Mouse (Mus musculus) common myeloid progenitor, adult 5-6 weeks (primary cell): ENCODE measurements around the gene Hlx. TPM values are rescaled to one million over a fixed set of nuclear protein-coding genes. Genes with fewer than 3 reads are reported as not detected.

Experiments used
- ATAC-seq: replicated peaks from 2 replicates; pipeline ENCODE4 v1.8.0; 2016; ENCODE audit warnings: low read depth, mild to moderate bottlenecking, moderate TSS enrichment, inconsistent platforms; ENCODE audit not compliant: poor library complexity, severe bottlenecking
- total RNA-seq: library from RNA; stranded (forward); fragments of 200-1000, 187-1606 nt; gene quantifications from 2 replicates; pipeline ENCODE4 v1.2.3, GENCODE M21; 2017

Hlx gene
- total RNA-seq = 4.6 and 10.8 TPM in 2 replicates

DNA sequence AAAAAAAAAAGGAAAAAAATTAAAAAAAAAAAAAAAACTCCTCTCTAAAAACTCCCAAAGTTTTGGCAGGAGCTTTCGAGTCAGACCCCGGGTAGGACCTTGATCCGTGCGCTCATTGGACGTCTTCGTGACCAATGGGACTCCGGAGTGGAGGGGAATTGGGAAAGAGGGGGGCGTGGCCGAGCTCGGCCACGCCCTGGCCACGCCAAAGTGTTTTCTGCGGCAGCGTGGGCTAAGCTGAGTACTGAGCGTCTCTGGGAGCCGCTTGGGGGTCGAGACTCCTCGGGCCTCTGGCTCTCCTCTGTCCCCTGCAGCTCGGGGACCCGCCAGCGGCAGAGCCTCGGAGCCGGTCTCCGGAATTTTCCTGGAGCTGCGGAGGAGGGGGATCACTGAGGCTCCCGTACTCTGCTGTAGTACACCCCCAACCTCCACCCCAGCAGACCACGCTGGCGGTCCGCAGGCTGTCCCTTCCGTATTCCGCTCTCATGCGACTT is at the start of gene Hlx:
Gene Hlx (minus strand): TSS at position 64 of the 494 bp plus-strand sequence.
- ATAC-seq = peak; percentile 64

DNA sequence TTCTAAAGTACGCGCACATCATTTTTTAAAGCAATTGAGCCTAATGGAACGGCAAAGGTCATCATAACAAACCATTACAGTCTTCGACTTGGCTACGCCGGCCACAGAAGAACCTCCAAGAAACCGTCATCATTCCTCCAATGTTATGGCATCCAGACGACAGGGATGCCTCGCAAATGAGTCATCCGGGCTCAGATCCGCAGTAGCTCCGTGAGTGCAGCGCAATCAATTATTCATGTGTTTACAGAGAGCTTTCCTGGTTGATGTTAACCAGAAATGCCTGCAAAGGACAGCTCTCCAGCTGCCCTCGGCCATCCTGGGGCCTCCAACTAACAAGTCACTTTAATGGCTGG is 49.7 kb upstream of the Hlx start:
- ATAC-seq = no peak

DNA sequence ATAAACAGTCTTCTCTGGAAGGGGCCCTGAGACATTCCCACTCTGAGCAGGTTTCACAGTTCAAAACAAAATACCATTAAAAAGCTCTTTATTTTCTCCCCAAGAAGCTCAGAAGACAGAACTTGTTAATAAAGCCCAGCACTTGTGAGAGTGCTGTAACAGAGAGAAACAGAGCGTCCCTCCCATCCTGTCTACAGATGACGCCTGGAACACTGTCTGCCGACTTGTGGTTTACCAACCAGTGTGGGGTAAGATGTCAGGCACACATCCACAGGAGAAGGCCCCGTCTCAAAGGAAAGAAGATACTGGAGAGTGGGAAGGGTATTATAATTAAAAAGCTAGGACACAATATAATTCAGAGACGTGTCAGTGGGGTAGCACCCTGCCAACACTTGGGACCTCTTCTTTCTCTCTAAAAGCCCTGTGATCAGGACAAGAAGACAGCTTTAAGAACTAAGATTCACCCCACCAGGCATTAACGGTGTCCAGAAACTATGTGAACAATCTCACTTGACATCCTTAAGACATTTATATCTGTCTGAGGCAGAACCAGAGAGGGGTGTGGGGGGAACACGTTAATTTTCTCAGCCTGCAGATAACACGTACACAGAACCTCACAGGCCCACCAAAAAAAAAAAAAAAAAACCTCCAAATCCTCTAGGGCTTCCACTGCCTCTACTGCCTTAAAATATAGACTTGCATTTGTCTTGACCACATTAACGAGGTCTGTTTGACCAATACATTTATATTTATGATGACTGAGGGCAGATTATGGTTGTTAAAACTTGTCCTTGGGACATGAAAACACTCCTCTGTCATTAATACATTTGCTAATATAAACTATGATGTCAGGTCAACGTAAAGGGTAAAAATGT is 49.1 kb upstream of the Hlx start:
- ATAC-seq = peak; percentile 72

- no peak for ATAC-seq
Measured at GRCm38 (mm10) chr1:184778157-184778556, 45.7 kb upstream of the Hlx start.

- ATAC-seq = 0 out of 2 replicates have a peak, but pooled peaks have one; percentile 24
Measured at GRCm38 (mm10) chr1:184777061-184777795, 44.8 kb upstream of the Hlx start.

DNA sequence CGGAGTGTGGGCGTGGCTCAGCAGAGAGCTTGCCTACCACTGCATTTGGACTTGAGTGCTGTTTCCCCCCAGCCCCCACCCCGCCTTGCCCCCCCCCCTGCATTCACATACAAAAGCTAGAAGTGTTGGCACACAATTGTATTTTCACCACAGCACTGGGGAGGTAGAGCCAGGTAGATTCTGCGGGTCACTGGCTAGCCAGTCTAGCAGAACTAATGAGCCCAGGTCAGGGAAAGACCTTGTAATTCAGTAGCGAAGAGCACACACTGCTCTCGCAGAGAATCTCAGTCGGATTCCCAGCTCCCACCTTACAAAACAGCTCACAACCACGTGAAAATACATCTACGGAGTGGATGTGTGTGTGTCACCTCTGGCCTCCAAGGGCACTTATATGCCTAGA is 42.9 kb upstream of the Hlx start:
- ATAC-seq = no peak

DNA sequence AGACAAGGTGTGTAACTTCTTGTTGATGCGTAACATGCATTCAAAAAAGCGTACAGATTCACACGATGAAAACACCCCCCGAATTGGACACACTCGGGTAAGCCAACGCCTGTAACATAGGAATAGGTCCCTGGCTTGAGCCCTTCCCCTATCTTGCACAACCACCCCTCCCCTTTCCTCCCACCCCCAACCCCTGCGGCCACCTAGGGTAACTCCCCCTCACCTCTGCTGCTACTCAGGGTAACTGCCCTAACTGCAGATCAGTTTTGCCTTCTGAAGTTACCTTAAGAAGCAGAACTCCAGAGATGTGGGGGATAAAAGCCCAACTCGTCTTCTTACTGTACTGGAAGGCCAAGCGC is 39.5 kb upstream of the Hlx start:
- peak; percentile 34 for ATAC-seq

GRCm38 (mm10) chr1:184771202-184771890 is 38.9 kb upstream of the Hlx start:
- peak; percentile 73 for ATAC-seq

- ATAC-seq = no peak
Measured at GRCm38 (mm10) chr1:184763866-184764265, 31.4 kb upstream of the Hlx start.

DNA sequence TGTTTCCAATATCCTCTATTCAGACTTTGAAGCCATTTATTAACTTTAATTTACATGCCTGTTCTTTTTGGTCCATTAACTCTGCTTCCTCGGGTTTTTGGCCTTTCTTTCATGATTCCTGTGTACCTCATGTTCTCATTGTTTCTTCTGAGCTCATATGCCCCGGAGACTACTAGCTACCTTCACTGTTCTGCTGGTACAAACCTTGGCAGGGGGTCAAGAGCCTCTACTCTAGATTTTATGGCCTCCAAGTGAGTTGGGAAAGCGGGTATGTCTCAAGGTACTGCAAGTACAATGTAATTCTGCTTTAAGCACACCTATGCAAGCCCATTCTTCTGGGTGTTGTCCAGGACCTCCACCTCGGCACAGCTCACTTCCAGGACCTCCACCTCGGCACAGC is 30.5 kb upstream of the Hlx start:
- ATAC-seq = no peak

DNA sequence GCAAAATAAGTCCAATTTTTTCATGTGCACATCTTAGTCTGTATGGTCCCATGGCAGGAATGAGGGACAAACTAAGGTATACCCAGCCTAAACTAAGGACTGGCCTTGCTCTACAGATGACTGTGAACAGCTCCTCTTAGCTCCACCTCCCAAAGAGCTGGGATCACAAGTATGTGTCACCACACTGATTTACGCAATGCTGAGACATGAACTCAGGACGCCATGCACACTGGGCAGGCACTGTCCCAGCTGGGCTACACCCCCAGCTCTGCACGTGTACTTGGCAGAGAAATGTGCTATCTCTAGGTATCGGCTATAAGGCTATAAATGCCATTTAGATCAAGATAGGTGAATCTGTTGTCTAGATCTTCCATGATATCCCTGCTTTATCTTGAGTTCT is 29.6 kb upstream of the Hlx start:
- ATAC-seq = no peak

DNA sequence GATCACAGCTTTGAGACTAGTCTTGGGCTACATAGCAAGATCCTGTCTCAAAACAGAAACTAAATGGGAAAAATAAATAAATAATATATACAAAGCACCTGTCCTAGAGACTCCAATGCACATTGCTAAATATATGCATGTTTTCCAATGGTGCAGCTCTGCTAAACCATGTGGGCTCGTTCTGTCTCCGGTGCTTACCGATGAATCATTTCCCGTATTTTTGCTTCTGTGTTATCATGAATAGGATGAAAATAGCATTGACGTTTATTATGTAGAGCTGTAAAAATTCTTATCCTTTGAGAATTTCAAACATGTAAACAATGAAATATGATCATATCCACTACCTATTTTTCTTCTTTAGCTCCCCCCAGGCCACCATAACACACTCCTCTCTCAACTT is 20.3 kb upstream of the Hlx start:
- ATAC-seq = no peak

- ATAC-seq = no peak
Measured at GRCm38 (mm10) chr1:184750114-184750664, 17.8 kb upstream of the Hlx start.

- no peak for ATAC-seq
Measured at GRCm38 (mm10) chr1:184748692-184749152, 16.3 kb upstream of the Hlx start.

GRCm38 (mm10) chr1:184737876-184738479 is 5.6 kb upstream of the Hlx start:
- peak; percentile 68 for ATAC-seq

DNA sequence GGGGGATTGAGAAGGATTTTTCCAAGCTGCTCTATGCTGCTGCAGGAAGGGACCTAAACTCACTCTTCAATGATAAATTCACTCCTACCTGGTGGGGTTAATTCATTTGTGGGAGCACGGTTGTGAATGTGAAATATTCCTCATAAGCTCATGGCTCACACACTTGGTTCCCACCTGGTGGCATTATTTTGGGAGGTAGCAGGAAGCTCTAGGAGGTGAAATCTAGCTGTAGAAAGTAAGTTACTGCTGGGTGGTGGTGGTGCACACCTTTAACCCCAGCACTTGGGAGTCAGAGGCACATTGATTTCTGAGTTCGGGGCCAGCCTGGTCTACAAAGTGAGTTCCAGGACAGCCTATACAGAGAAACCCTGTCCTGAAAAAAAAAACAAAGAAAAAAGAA is 4.8 kb upstream of the Hlx start:
- no peak for ATAC-seq

DNA sequence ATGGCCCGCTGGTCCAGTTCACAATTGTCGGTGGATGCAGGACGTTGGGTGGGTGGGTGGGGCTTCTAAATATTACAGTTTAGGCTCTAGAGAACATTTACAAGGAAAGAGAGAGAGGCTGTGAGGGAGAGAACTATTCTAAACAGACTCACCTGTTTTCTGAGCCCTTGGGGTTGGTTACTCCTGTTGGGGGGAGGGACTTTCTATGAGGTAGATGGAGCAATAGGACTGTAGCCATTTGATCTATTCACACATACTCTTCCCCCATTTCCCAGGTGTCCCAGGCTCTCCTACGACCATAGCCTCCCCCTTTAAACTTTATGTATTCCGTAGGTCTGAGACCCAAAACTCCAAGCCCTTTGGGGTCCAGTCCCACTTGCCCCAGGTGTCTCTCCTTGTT is 3.8 kb upstream of the Hlx start:
- no peak for ATAC-seq

GRCm38 (mm10) chr1:184734991-184735920 is 2.8 kb upstream of the Hlx start:
- peak; percentile 20 for ATAC-seq
